10 mouse cellular contexts compared by ENCODE assay signal in the genomic region with DNA sequence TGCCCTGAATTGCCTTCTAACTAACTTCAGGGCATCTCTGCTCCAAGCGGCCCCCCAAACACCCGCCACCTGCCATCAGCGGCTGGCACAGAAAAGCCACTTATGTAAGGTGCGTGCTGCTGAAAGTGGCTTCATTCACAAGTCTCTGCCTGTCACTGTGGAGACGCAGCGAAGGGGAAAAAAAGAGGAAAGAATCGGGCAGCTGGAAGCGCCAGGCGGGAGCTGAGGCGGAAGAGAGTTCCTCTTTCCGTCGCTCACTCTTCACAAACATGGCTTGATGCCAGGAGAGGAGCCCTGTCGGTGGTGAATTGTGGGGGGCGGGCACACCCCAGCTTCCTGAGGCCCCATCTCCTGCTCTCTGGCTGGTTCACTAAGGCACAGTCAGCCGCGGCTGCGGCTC. TPM values are rescaled to one million over a fixed set of nuclear protein-coding genes. Genes with fewer than 3 reads are reported as not detected.
DNase-seq lines count a peak whose midpoint lies in the region; ATAC-seq lines count a peak whose summit lies in the region.
"Had no signal": no experiment of that assay in that cellular context is flagged by ENCODE, and none has a peak within 500 bp of the region (broad histone marks: within the 10 kb centered on the region; RNA-seq: fewer than 3 reads in every experiment).

No protein-coding gene starts in this region.

- H3K9ac ChIP-seq in forebrain, embryonic 13.5 days, result peak overlapping the region; percentile 46; the same call in 1 of the 2 replicates
- peak overlapping the region; percentile 45 for H3K9ac ChIP-seq in midbrain, embryonic 16.5 days (ENCODE audit: low read depth, low read length)

- H3K27ac ChIP-seq in forebrain, embryonic 13.5 days, result peak overlapping the region; percentile 70
- peak overlapping the region; percentile 68 for H3K27ac ChIP-seq in midbrain, embryonic 16.5 days (ENCODE audit: low read length)
- H3K27ac ChIP-seq: limb, embryonic 10.5 days had no signal

- H3K36me3 ChIP-seq in forebrain, embryonic 13.5 days (ENCODE audit: poor library complexity, severe bottlenecking), result no peaks in the 10 kb centered on the region
- no peaks in the 10 kb centered on the region for H3K36me3 ChIP-seq in midbrain, embryonic 16.5 days (ENCODE audit: control insufficient read depth, insufficient read depth, low read length)
- H3K36me3 ChIP-seq: limb, embryonic 10.5 days had no signal

- H3K27me3 ChIP-seq in forebrain, embryonic 13.5 days, result peaks cover 33% of the 10 kb centered on the region
- H3K27me3 ChIP-seq in midbrain, embryonic 16.5 days (ENCODE audit: control insufficient read depth, insufficient read depth, low read depth, low read length), result no peaks in the 10 kb centered on the region

- H3K4me1 ChIP-seq in forebrain, embryonic 13.5 days, result peaks cover 46% of the 10 kb centered on the region
- peaks cover 19% of the 10 kb centered on the region; the same call in 1 of the 2 replicates for H3K4me1 ChIP-seq in midbrain, embryonic 16.5 days (ENCODE audit: control insufficient read depth, insufficient read depth, low read length)

- peak; percentile 13 for DNase-seq in CD4-positive, CD25-positive, alpha-beta regulatory T cell, adult 2 months (ENCODE audit: low read depth, low spot score)
- DNase-seq in MEL-GATA-1-ER (ENCODE audit: extremely low read depth, low read depth) (peak; percentile 62), adipocyte (ENCODE audit: low spot score) (no peak)
- DNase-seq in ovary, postnatal 36 days (ENCODE audit: low spot score), result no peak
- DNase-seq in gastrocnemius, postnatal 14 days, result no peak

- no peak for ATAC-seq in CD4-positive, CD25-positive, alpha-beta regulatory T cell, adult 4 months
- peak; percentile 39; the same call in 1 of the 2 replicates for ATAC-seq in forebrain, embryonic 13.5 days
- no peak for ATAC-seq in midbrain, embryonic 16.5 days

- 6% methylated on average over 17 of the region's 17 CpGs for WGBS in forebrain, embryonic 13.5 days
- 14% methylated on average over 17 of the region's 17 CpGs for WGBS in midbrain, embryonic 16.5 days

- peak overlapping the region; percentile 25 for H3K4me3 ChIP-seq in forebrain, embryonic 13.5 days
- peak overlapping the region; percentile 13; the same call in 1 of the 2 replicates for H3K4me3 ChIP-seq in midbrain, embryonic 16.5 days (ENCODE audit: low read depth, low read length)
- H3K4me3 ChIP-seq: limb, embryonic 10.5 days had no signal

- intact Hi-C loops in gastrocnemius, postnatal 14 days (cut with DNase I; ENCODE audit: low total_unique reads), result no loop called here

- no peaks in the 10 kb centered on the region for H3K9me3 ChIP-seq in forebrain, embryonic 13.5 days (replicated peaks)
- no peaks in the 10 kb centered on the region for H3K9me3 ChIP-seq in midbrain, embryonic 16.5 days (replicated peaks; ENCODE audit: control insufficient read depth, low read length, poor library complexity, severe bottlenecking)
- H3K9me3 ChIP-seq: limb, embryonic 10.5 days had no signal

- peak overlapping the region; percentile 59 for H3K4me2 ChIP-seq in forebrain, embryonic 13.5 days
- peak overlapping the region; percentile 51 for H3K4me2 ChIP-seq in midbrain, embryonic 16.5 days (ENCODE audit: low read length)
- H3K4me2 ChIP-seq: heart, embryonic 11.5 days had no signal

RNA-seq across cellular contexts. Expression of gene Rph3a, which starts 6.1 kb away (rescaled TPM):
- polyA plus RNA-seq in CD4-positive, CD25-positive, alpha-beta regulatory T cell, adult 4 months (2017; shearing (Covaris generic)), result not detected
- 7.7 and 8.9 TPM in 2 replicates for polyA plus RNA-seq in forebrain, embryonic 13.5 days (2015; fragmentation: Nextera tagmentation; extraction: Ambion mirVana)
- 27.4 and 30.2 TPM in 2 replicates for polyA plus RNA-seq in midbrain, embryonic 16.5 days (2015; fragmentation: Nextera tagmentation; extraction: Ambion mirVana)
- total RNA-seq in gastrocnemius, postnatal 14 days (2021), result under 1 TPM in 1 of 2 experiments, not detected in 1; 0.06 TPM
- polyA plus RNA-seq: heart, embryonic 11.5 days; limb, embryonic 10.5 days had no signal

Comparison
In these comparisons a context has a peak if more than half of its experiments do, and no peak if none do; other contexts are left out.
1. DNase-seq: peak in CD4-positive, CD25-positive, alpha-beta regulatory T cell, adult 2 months (single experiment) and MEL-GATA-1-ER (single experiment); none in ovary, postnatal 36 days (single experiment), adipocyte (single experiment) and gastrocnemius, postnatal 14 days (single experiment).